Mouse (Mus musculus) ES-Bruce4 (cell line): ENCODE measurements around the gene Wnt7a. TPM values are rescaled to one million over a fixed set of nuclear protein-coding genes. Genes with fewer than 3 reads are reported as not detected.

Source experiments
- H3K27ac ChIP-seq: 2 replicates; pipeline ENCODE4 v1.5.1; 2012; ENCODE audit warnings: low read length, inconsistent platforms; ENCODE audit not compliant: insufficient read depth
- H3K27me3 ChIP-seq: 2 replicates; pipeline ENCODE4 v1.6.1; 2012; ENCODE audit warnings: mild to moderate bottlenecking, low read length, inconsistent platforms; ENCODE audit not compliant: control insufficient read depth, poor library complexity, insufficient read depth, severe bottlenecking
- H3K36me3 ChIP-seq: 2 replicates; pipeline ENCODE4 v1.6.1; 2012; ENCODE audit warnings: inconsistent platforms, mild to moderate bottlenecking, low read length, moderate library complexity; ENCODE audit not compliant: control insufficient read depth, poor library complexity, insufficient read depth, severe bottlenecking
- H3K4me1 ChIP-seq: one replicate; pipeline ENCODE4 v1.8.1; 2011; ENCODE audit warnings: low read length; ENCODE audit not compliant: control insufficient read depth, insufficient read depth
- H3K4me3 ChIP-seq: 2 replicates; pipeline ENCODE4 v1.5.1; 2011; ENCODE audit warnings: low read depth, mild to moderate bottlenecking, low read length
- H3K9ac ChIP-seq: 2 replicates; pipeline ENCODE4 v1.6.1; 2012; ENCODE audit warnings: low read depth, mild to moderate bottlenecking, inconsistent platforms; ENCODE audit not compliant: poor library complexity, severe bottlenecking
- H3K9me3 ChIP-seq: replicated peaks from 2 replicates; pipeline ENCODE4 v1.6.1; 2012; ENCODE audit warnings: mild to moderate bottlenecking, low read length, inconsistent platforms; ENCODE audit not compliant: control insufficient read depth, poor library complexity, insufficient read depth, severe bottlenecking
- CTCF ChIP-seq: IDR thresholded peaks from one replicate; pipeline ENCODE4 v1.8.1; 2011; ENCODE audit warnings: low read depth, low read length
- EP300 ChIP-seq: IDR thresholded peaks from 2 replicates; pipeline ENCODE4 v1.6.1; 2011; ENCODE audit warnings: low read depth, low read length; ENCODE audit not compliant: insufficient read depth
- POLR2A ChIP-seq: IDR thresholded peaks from one replicate; pipeline ENCODE4 v1.8.1; 2011; ENCODE audit warnings: low read length; ENCODE audit not compliant: insufficient read depth
- polyA plus RNA-seq: library from polyadenylated mRNA; stranded (reverse); fragments of >200 nt; gene quantifications from 2 replicates; pipeline ENCODE4 v1.2.4, GENCODE M21; 2011; ENCODE audit warnings: low read depth; ENCODE audit not compliant: missing spikeins, insufficient read depth, insufficient read length

Wnt7a gene
- polyA plus RNA-seq, 1 experiment = 5.3 TPM

DNA sequence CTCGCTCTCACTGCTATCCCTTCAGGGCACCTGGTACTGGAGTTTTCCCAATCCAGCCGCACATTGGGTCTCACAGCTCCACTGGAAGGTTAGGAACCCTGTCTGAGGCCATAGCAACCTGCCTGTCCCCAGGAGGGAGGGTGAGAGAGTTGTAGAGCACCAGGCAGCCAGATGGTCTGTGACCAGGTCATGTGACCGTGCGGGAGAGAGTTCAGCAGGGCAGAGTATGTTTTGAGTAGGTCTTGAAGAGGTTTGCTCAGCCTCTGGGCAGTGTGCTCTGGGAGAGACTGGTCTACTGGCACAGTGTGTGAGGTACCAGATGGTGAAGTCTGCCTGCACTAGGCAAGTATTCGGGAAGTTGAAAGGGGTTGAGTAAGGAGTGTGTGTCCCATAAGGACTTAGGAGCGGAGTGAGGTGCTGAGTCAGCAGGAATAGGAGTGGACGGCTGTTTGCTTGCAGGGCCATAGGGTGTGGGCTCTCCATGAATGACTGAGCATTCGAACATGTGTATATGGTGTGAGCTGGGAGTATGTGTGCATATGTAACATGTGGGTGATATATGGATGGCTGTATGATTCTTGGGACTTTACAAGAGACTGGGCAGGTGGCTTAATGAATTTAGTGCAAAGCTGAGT, 71.4 kb downstream of the Wnt7a start:
- no peak for TF ChIP-seq EP300
- no peak for TF ChIP-seq CTCF
- TF ChIP-seq POLR2A = no peak
- Histone ChIP-seq H3K9me3 (no peaks in the 10 kb centered on the region), H3K36me3 (no peaks in the 10 kb centered on the region), H3K4me1 (no peaks in the 10 kb centered on the region), H3K27ac (no peak overlapping the region), H3K27me3 (no peaks in the 10 kb centered on the region), H3K9ac (no peak overlapping the region), H3K4me3 (no peak overlapping the region)

DNA sequence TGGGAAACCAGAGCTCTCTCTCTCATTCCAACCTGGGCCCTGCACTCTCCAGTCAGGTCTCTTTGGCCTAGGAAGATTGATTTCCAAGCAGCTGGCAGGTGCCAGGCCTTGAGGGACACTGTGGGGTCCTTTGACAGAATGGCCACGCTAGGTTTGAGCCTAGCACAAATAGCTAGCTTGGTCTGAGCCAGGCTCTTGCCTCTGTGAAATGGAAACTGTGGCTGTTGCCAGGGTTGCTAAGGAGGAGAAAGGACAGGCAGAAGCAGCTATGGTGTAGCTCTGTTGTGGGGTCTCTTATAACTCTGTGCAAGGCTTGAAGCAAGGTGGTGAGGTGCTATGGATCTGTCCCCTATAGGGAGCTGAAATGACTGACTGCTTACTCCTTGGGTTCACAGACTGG, 75.7 kb downstream of the Wnt7a start:
- Histone ChIP-seq H3K9me3 (no peaks in the 10 kb centered on the region), H3K27me3 (no peaks in the 10 kb centered on the region), H3K27ac (no peak overlapping the region), H3K4me3 (no peak overlapping the region), H3K4me1 (no peaks in the 10 kb centered on the region), H3K36me3 (no peaks in the 10 kb centered on the region), H3K9ac (no peak overlapping the region)
- no peak for TF ChIP-seq CTCF
- no peak for TF ChIP-seq EP300
- TF ChIP-seq POLR2A = no peak

DNA sequence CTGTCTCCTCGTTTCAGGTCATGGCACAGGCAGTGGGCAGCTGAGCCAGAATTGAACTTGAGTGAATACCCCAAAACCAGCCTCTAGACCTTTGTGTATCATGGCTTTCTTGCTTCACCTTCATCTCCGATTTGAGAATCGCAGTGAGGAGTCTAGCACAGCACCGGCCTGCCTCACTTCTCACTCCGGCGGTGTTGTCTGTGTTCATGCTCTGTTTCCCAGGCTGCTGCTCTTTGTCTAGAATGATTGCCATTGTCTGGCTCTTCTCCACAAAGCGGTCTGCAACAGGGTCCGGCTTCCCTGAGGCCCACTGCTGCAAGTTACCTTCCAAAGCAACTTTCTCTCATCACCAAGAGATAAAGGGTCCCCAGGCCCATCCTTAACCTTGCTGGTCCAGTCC, 79.3 kb downstream of the Wnt7a start:
- Histone ChIP-seq H3K36me3 (no peaks in the 10 kb centered on the region), H3K27me3 (no peaks in the 10 kb centered on the region), H3K27ac (no peak overlapping the region), H3K9ac (no peak overlapping the region), H3K9me3 (no peaks in the 10 kb centered on the region), H3K4me1 (no peaks in the 10 kb centered on the region), H3K4me3 (no peak overlapping the region)
- TF ChIP-seq CTCF = no peak
- TF ChIP-seq POLR2A = no peak
- TF ChIP-seq EP300 = no peak

DNA sequence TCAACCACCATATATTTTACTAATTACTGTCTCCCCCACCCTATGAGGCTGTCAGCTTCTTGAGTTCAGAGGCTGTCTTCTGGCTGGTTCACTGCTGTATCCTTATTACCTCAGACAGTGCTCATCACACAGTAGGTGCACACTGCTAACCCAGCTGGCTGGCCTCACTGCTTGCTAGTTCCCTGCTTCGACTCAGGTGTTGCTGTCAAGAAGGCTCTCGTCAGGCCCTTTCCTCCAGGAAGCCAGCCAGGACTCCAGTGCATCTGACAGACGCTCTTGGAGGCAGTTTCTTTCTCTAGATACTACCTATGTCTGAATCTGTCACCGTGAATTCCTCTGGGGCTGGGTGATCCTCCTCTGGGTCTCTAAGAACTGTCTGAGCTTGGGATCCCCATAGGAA, 85.6 kb downstream of the Wnt7a start:
- no peak overlapping the region for H3K9ac ChIP-seq
- H3K27ac ChIP-seq = no peak overlapping the region
- H3K4me1 ChIP-seq = no peaks in the 10 kb centered on the region
- no peak overlapping the region for H3K4me3 ChIP-seq
- no peaks in the 10 kb centered on the region for H3K27me3 ChIP-seq
- no peaks in the 10 kb centered on the region for H3K9me3 ChIP-seq
- TF ChIP-seq EP300 (no peak), CTCF (no peak), POLR2A (no peak)
- H3K36me3 ChIP-seq = no peaks in the 10 kb centered on the region

DNA sequence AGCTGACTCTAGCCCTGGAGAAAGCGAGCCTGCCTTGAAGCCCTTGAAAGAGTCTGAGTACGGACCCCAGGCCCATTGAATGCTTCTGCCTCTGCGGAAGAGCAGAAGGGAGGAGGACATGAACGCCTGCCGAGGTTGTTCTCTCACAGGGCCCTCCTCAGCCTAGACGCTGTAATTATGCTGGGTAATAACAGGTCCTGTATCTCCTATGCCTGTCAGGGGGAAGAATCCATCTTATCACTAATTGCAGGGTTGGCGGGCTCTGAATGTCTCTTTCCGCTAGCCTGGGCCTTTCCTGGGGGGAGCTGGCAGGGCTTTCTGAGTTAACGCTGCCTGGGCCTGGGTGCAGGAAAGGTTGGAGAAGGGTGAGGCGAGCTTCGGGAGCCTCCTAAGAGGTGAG, 86.4 kb downstream of the Wnt7a start:
- TF ChIP-seq CTCF = no peak
- TF ChIP-seq POLR2A = no peak
- TF ChIP-seq EP300 = no peak
- H3K27me3 ChIP-seq = no peaks in the 10 kb centered on the region
- no peaks in the 10 kb centered on the region for H3K9me3 ChIP-seq
- H3K4me1 ChIP-seq = no peaks in the 10 kb centered on the region
- H3K4me3 ChIP-seq = no peak overlapping the region
- no peak overlapping the region for H3K9ac ChIP-seq
- no peaks in the 10 kb centered on the region for H3K36me3 ChIP-seq
- no peak overlapping the region for H3K27ac ChIP-seq

DNA sequence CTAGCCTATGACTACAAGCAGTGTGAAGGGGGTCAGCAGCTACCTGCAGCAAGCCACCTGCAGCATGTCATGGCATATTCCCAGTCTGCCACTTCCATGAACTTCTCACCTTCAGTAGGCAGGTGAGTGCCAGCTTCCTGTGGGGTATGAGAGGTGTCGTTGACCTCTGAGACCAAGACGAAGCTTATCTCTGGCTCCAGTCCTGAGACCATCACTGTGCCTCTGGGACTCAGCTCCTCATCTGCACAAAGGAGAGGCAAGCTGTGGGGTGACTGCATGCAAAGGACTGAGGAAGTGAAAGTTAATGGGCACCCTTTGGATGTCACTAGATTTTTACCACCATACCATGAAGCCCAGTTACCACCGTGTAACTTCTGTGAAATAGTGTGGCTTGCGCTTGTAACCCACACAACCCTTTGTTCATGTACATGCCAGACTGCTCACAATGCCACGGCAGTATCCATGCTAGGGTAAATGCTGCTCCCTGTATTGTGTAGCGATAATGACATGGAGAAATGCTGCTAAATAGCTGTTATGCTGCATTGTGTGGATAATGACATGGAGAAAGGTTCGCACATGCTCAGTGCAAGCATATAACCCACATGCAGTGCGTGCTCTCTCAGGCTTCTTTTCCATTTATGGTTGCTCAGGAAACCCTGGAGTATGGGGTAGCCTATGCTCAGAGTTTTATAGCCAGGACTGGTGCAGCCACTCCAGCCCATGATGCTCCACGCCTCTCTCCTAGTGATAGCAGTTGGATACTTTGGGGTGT, 89.0 kb downstream of the Wnt7a start:
- H3K27ac ChIP-seq = no peak overlapping the region
- no peaks in the 10 kb centered on the region for H3K27me3 ChIP-seq
- no peaks in the 10 kb centered on the region for H3K4me1 ChIP-seq
- H3K4me3 ChIP-seq = no peak overlapping the region
- peaks cover 9% of the 10 kb centered on the region for H3K9me3 ChIP-seq
- H3K9ac ChIP-seq = no peak overlapping the region
- TF ChIP-seq POLR2A (no peak), CTCF (no peak), EP300 (no peak)
- no peaks in the 10 kb centered on the region for H3K36me3 ChIP-seq

Other genes starting within 250 kb of the Wnt7a start
- 21.3 and 23.3 TPM in 2 replicates for gene Fbln2, start 198.9 kb downstream of the Wnt7a start, polyA plus RNA-seq
- gene Chchd4, start 62.2 kb upstream of the Wnt7a start, polyA plus RNA-seq = 24.6 and 27.4 TPM in 2 replicates
- 49.2 and 55.3 TPM in 2 replicates for gene Tmem43, start 62.3 kb upstream of the Wnt7a start, polyA plus RNA-seq
- 15.4 and 16.5 TPM in 2 replicates for gene Xpc, start 104.5 kb upstream of the Wnt7a start, polyA plus RNA-seq
- 188 and 207 TPM in 2 replicates for gene Lsm3, start 104.6 kb upstream of the Wnt7a start, polyA plus RNA-seq